Mouse (Mus musculus) embryonic facial prominence, embryonic 10.5 days (tissue): ENCODE data around the gene Cldn20. TPM values are rescaled to one million over a fixed set of nuclear protein-coding genes. Genes with fewer than 3 reads are reported as not detected.

Experiments
- DNase-seq: peaks from one replicate; pipeline ENCODE4 v3.0.0-alpha.2; 2017; ENCODE audit warnings: low spot score
- H3K27ac ChIP-seq: fragments of 300-500 bp; sonication (generic); replicated peaks from 2 replicates; pipeline ENCODE4 v1.5.1; 2016; ENCODE audit warnings: mild to moderate bottlenecking
- H3K27me3 ChIP-seq: fragments of 300-500 bp; sonication (generic); replicated peaks from 2 replicates; pipeline ENCODE4 v1.6.1; 2016; ENCODE audit warnings: low read depth, mild to moderate bottlenecking; ENCODE audit not compliant: poor library complexity, severe bottlenecking
- H3K36me3 ChIP-seq: fragments of 300-500 bp; sonication (generic); replicated peaks from 2 replicates; pipeline ENCODE4 v1.6.1; 2016; ENCODE audit warnings: mild to moderate bottlenecking, moderate library complexity
- H3K4me1 ChIP-seq: fragments of 300-500 bp; sonication (generic); 2 replicates; pipeline ENCODE4 v1.6.1; 2016
- H3K4me3 ChIP-seq: fragments of 300-500 bp; sonication (generic); 2 replicates; pipeline ENCODE4 v1.5.1; 2016; ENCODE audit warnings: mild to moderate bottlenecking, moderate library complexity
- H3K9me3 ChIP-seq: fragments of 300-500 bp; sonication (generic); 2 replicates; pipeline ENCODE4 v1.6.1; 2016; ENCODE audit warnings: mild to moderate bottlenecking
- WGBS: fragments of 180-500 bp; shearing (Covaris S2); methylation state at CpG from one replicate; pipeline ENCODE4 v1.1.7; 2016; 5-methylcytosine and 5-hydroxymethylcytosine counted together
- polyA plus RNA-seq: library from polyadenylated mRNA; unstranded; fragments of >200 nt; fragmentation: Nextera tagmentation; extraction: Ambion mirVana; gene quantifications from 2 replicates; pipeline ENCODE4 v1.2.1, GENCODE M21; 2016

Cldn20 gene
- polyA plus RNA-seq, 1 experiment from 2014 or later, result not detected

- H3K27me3 ChIP-seq, result no peaks in the 10 kb centered on the region
- no peak for DNase-seq
- H3K27ac ChIP-seq, result no peak overlapping the region
- H3K4me1 ChIP-seq, result no peaks in the 10 kb centered on the region
- WGBS, result 95% methylated on average over 6 of the region's 6 CpGs
- no peak overlapping the region for H3K4me3 ChIP-seq
- no peaks in the 10 kb centered on the region for H3K36me3 ChIP-seq
- H3K9me3 ChIP-seq, result no peaks in the 10 kb centered on the region
Observed at GRCm38 (mm10) chr17:3500076-3500475, 32.3 kb upstream of the Cldn20 start.

GRCm38 (mm10) chr17:3500936-3501335 lies 31.4 kb upstream of the Cldn20 start:
- no peak for DNase-seq
- Histone ChIP-seq H3K9me3 (no peaks in the 10 kb centered on the region), H3K27ac (no peak overlapping the region), H3K27me3 (no peaks in the 10 kb centered on the region), H3K4me1 (no peaks in the 10 kb centered on the region), H3K36me3 (no peaks in the 10 kb centered on the region), H3K4me3 (no peak overlapping the region)
- WGBS, result 82% methylated on average over 4 of the region's 4 CpGs

- Histone ChIP-seq H3K9me3 (no peaks in the 10 kb centered on the region), H3K27me3 (no peaks in the 10 kb centered on the region), H3K4me3 (no peak overlapping the region), H3K36me3 (no peaks in the 10 kb centered on the region), H3K4me1 (no peaks in the 10 kb centered on the region), H3K27ac (no peak overlapping the region)
- WGBS, result 84% methylated on average over 1 of the region's 1 CpGs
- DNase-seq, result no peak
Observed at GRCm38 (mm10) chr17:3505711-3506110, 26.6 kb upstream of the Cldn20 start.

- H3K36me3 ChIP-seq, result no peaks in the 10 kb centered on the region
- H3K9me3 ChIP-seq, result no peaks in the 10 kb centered on the region
- no peak overlapping the region for H3K4me3 ChIP-seq
- 92% methylated on average over 8 of the region's 8 CpGs for WGBS
- no peaks in the 10 kb centered on the region for H3K27me3 ChIP-seq
- no peak for DNase-seq
- no peaks in the 10 kb centered on the region for H3K4me1 ChIP-seq
- H3K27ac ChIP-seq, result no peak overlapping the region
Observed at GRCm38 (mm10) chr17:3506508-3506907, 25.8 kb upstream of the Cldn20 start.

GRCm38 (mm10) chr17:3509841-3510240 lies 22.5 kb upstream of the Cldn20 start:
- DNase-seq, result peak; percentile 62
- Histone ChIP-seq H3K36me3 (peaks cover 4% of the 10 kb centered on the region; the same call in 1 of the 2 replicates), H3K27me3 (no peaks in the 10 kb centered on the region), H3K9me3 (no peaks in the 10 kb centered on the region), H3K4me3 (no peak overlapping the region), H3K4me1 (no peaks in the 10 kb centered on the region), H3K27ac (no peak overlapping the region)
- 17% methylated on average over 1 of the region's 1 CpGs for WGBS

GRCm38 (mm10) chr17:3514316-3514715 lies 18.0 kb upstream of the Cldn20 start:
- H3K27me3 ChIP-seq, result no peaks in the 10 kb centered on the region
- H3K27ac ChIP-seq, result no peak overlapping the region
- H3K4me3 ChIP-seq, result no peak overlapping the region
- no peaks in the 10 kb centered on the region for H3K9me3 ChIP-seq
- 89% methylated on average over 5 of the region's 5 CpGs for WGBS
- peaks cover 26% of the 10 kb centered on the region for H3K36me3 ChIP-seq
- H3K4me1 ChIP-seq, result 0 out of 2 replicates have a peak, but pooled peaks cover 5% of the 10 kb centered on the region
- no peak for DNase-seq

- Histone ChIP-seq H3K27ac (no peak overlapping the region), H3K27me3 (no peaks in the 10 kb centered on the region), H3K9me3 (no peaks in the 10 kb centered on the region), H3K4me3 (no peak overlapping the region), H3K4me1 (0 out of 2 replicates have a peak, but pooled peaks cover 5% of the 10 kb centered on the region), H3K36me3 (peaks cover 32% of the 10 kb centered on the region)
- 89% methylated on average over 8 of the region's 8 CpGs for WGBS
- DNase-seq, result no peak
Observed at GRCm38 (mm10) chr17:3515851-3516250, 16.5 kb upstream of the Cldn20 start.

GRCm38 (mm10) chr17:3516406-3516805 lies 15.9 kb upstream of the Cldn20 start:
- H3K9me3 ChIP-seq, result no peaks in the 10 kb centered on the region
- H3K27ac ChIP-seq, result no peak overlapping the region
- no peak overlapping the region for H3K4me3 ChIP-seq
- no peaks in the 10 kb centered on the region for H3K27me3 ChIP-seq
- 39% methylated on average over 9 of the region's 9 CpGs for WGBS
- H3K4me1 ChIP-seq, result 0 out of 2 replicates have a peak, but pooled peaks cover 5% of the 10 kb centered on the region
- H3K36me3 ChIP-seq, result peaks cover 32% of the 10 kb centered on the region
- DNase-seq, result no peak

- Histone ChIP-seq H3K27me3 (no peaks in the 10 kb centered on the region), H3K4me3 (no peak overlapping the region), H3K4me1 (0 out of 2 replicates have a peak, but pooled peaks cover 5% of the 10 kb centered on the region), H3K9me3 (no peaks in the 10 kb centered on the region), H3K27ac (no peak overlapping the region), H3K36me3 (peaks cover 23% of the 10 kb centered on the region)
- no peak for DNase-seq
- 93% methylated on average over 5 of the region's 5 CpGs for WGBS
Observed at GRCm38 (mm10) chr17:3520344-3520743, 12.0 kb upstream of the Cldn20 start.

- WGBS, result 87% methylated on average over 6 of the region's 6 CpGs
- Histone ChIP-seq H3K4me3 (no peak overlapping the region), H3K27ac (no peak overlapping the region), H3K9me3 (no peaks in the 10 kb centered on the region), H3K27me3 (no peaks in the 10 kb centered on the region), H3K36me3 (peaks cover 3% of the 10 kb centered on the region; the same call in 1 of the 2 replicates), H3K4me1 (no peaks in the 10 kb centered on the region)
- DNase-seq, result no peak
Observed at GRCm38 (mm10) chr17:3527841-3528471, 4.4 kb upstream of the Cldn20 start.

GRCm38 (mm10) chr17:3529523-3529922 lies 2.8 kb upstream of the Cldn20 start:
- no peak overlapping the region for H3K4me3 ChIP-seq
- WGBS, result 67% methylated on average over 3 of the region's 3 CpGs
- H3K4me1 ChIP-seq, result no peaks in the 10 kb centered on the region
- DNase-seq, result no peak
- no peaks in the 10 kb centered on the region for H3K9me3 ChIP-seq
- H3K36me3 ChIP-seq, result peaks cover 3% of the 10 kb centered on the region; the same call in 1 of the 2 replicates
- no peaks in the 10 kb centered on the region for H3K27me3 ChIP-seq
- no peak overlapping the region for H3K27ac ChIP-seq

GRCm38 (mm10) chr17:3530549-3530948 lies 1.8 kb upstream of the Cldn20 start:
- WGBS, result 72% methylated on average over 7 of the region's 7 CpGs
- Histone ChIP-seq H3K27me3 (no peaks in the 10 kb centered on the region), H3K4me3 (no peak overlapping the region), H3K9me3 (no peaks in the 10 kb centered on the region), H3K36me3 (peaks cover 3% of the 10 kb centered on the region; the same call in 1 of the 2 replicates), H3K4me1 (no peaks in the 10 kb centered on the region), H3K27ac (no peak overlapping the region)
- no peak for DNase-seq

GRCm38 (mm10) chr17:3531641-3532040 lies 713 bp upstream of the Cldn20 start:
- Histone ChIP-seq H3K4me3 (no peak overlapping the region), H3K4me1 (no peaks in the 10 kb centered on the region)
- 73% methylated on average over 1 of the region's 1 CpGs for WGBS

More at GRCm38 (mm10) chr17:3531641-3532040, 713 bp upstream of the Cldn20 start:
- Histone ChIP-seq H3K36me3 (peaks cover 3% of the 10 kb centered on the region; the same call in 1 of the 2 replicates), H3K27ac (no peak overlapping the region), H3K9me3 (no peaks in the 10 kb centered on the region), H3K27me3 (no peaks in the 10 kb centered on the region)
- DNase-seq, result no peak
